Mouse (Mus musculus) v-Abl transformed pro-B cells (cell line): Measurements from ENCODE around the gene Hpse.

Experiments used
- in situ Hi-C, 2 experiments: fragments of 400-800 bp; cut with MboI; formaldehyde crosslinking; loops; one replicate each; pipeline ENCODE4 v1.15.1; 2025; ENCODE audit not compliant: unreplicated experiment in 2 of 2

The Hpse gene

GRCm38 (mm10) chr5:100719235-100720088, at the start of gene Hpse:
Hpse (minus strand) TSS chr5:100719716.
- in situ Hi-C loops: loop anchor here (5.0 kb wide), 5 partner anchors 33 to 78 kb away; partner anchors contain the start of genes Coq2 (in 1 of the 2), Helq (in 1 of the 2) and Mrps18c (in 1 of the 2)

GRCm38 (mm10) chr5:100766026-100766425, 46.5 kb upstream of the Hpse start:
- in situ Hi-C loops: no loop called here

- in situ Hi-C loops: no loop called here
Observed at GRCm38 (mm10) chr5:100761736-100762135, 42.2 kb upstream of the Hpse start.

GRCm38 (mm10) chr5:100760049-100760663, 40.6 kb upstream of the Hpse start:
- in situ Hi-C loops: no loop called here

GRCm38 (mm10) chr5:100758121-100758520, 38.6 kb upstream of the Hpse start:
- in situ Hi-C loops: no loop called here

- in situ Hi-C loops: loop anchor here in 1 of 2 experiments (5.0 kb wide), 1 partner anchor 36 kb away; the partner anchor contains the start of gene Hpse
Observed at GRCm38 (mm10) chr5:100753407-100753806, 33.9 kb upstream of the Hpse start.

GRCm38 (mm10) chr5:100751655-100752054, 32.1 kb upstream of the Hpse start:
- in situ Hi-C loops: loop anchor here in 1 of 2 experiments (5.0 kb wide), 1 partner anchor 34 kb away; the partner anchor contains the start of gene Hpse

GRCm38 (mm10) chr5:100750617-100751255, 31.2 kb upstream of the Hpse start:
- in situ Hi-C loops: loop anchor here in 1 of 2 experiments (5.0 kb wide), 1 partner anchor 33 kb away; the partner anchor contains the start of gene Hpse

- in situ Hi-C loops: no loop called here
Observed at GRCm38 (mm10) chr5:100738802-100739201, 19.3 kb upstream of the Hpse start.

- in situ Hi-C loops: no loop called here
Observed at GRCm38 (mm10) chr5:100736919-100737318, 17.4 kb upstream of the Hpse start.

GRCm38 (mm10) chr5:100734535-100734934, 15.0 kb upstream of the Hpse start:
- in situ Hi-C loops: no loop called here

- in situ Hi-C loops: no loop called here
Observed at GRCm38 (mm10) chr5:100728757-100729156, 9.2 kb upstream of the Hpse start.

GRCm38 (mm10) chr5:100726001-100726400, 6.5 kb upstream of the Hpse start:
- in situ Hi-C loops: no loop called here

- in situ Hi-C loops: loop anchor here (5.0 kb wide), 3 partner anchors 34 to 39 kb away; partner anchors contain the start of gene Coq2 (in 1 of the 2)
Observed at GRCm38 (mm10) chr5:100716762-100717161, 2.8 kb downstream of the Hpse start.

- in situ Hi-C loops: no loop called here
Observed at GRCm38 (mm10) chr5:100711219-100711618, 8.3 kb downstream of the Hpse start.

- in situ Hi-C loops: no loop called here
Observed at GRCm38 (mm10) chr5:100710012-100710411, 9.5 kb downstream of the Hpse start.

- in situ Hi-C loops: loop anchor here in 1 of 2 experiments (10.0 kb wide), 1 partner anchor 1356 kb away; the partner anchor contains the start of gene Wdfy3
Observed at GRCm38 (mm10) chr5:100709035-100709434, 10.5 kb downstream of the Hpse start.

GRCm38 (mm10) chr5:100706675-100707074, 12.8 kb downstream of the Hpse start:
- in situ Hi-C loops: loop anchor here in 1 of 2 experiments (10.0 kb wide), 1 partner anchor 1358 kb away; the partner anchor contains the start of gene Wdfy3

- in situ Hi-C loops: loop anchor here in 1 of 2 experiments (10.0 kb wide), 1 partner anchor 1361 kb away; the partner anchor contains the start of gene Wdfy3
Observed at GRCm38 (mm10) chr5:100704272-100704671, 15.2 kb downstream of the Hpse start.

GRCm38 (mm10) chr5:100702325-100702724, 17.2 kb downstream of the Hpse start:
- in situ Hi-C loops: loop anchor here in 1 of 2 experiments (10.0 kb wide), 1 partner anchor 1362 kb away; the partner anchor contains the start of gene Wdfy3
